Mouse (Mus musculus): ENCODE results near the gene Vmac. TPM values are rescaled to one million over a fixed set of nuclear protein-coding genes. Genes with fewer than 3 reads are reported as not detected.
A peak's percentile ranks its signal among the peaks of the same experiment; 100 is the strongest.

Vmac gene
- polyA plus RNA-seq, 1 experiment from 2014 or later, result 3.3 TPM

DNA sequence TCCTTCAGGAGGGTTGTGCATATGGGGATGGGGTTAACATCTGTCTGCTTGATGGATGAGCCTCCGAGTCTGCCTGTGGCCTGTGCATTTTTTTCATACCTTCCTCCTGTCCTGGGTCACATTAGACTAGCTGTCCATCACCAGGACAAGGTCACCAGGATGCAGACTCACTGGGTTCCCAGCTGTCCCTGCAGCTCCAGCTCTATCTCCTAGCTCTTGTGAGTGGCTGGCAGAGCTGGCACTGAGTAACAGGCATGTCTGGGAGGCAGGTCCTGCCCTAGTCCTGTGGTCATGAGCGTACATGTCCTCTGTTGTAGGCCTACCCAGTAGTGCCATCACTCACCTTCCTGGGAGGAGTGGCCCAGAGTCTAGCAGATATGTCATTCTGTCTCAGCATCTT is 17.4 kb downstream of the Vmac start:
- WGBS (ENCODE audit: insufficient replicate concordance), result 85% methylated on average over 2 of the region's 2 CpGs
- TF ChIP-seq CTCF (IDR thresholded peaks at IDR 0.05; ENCODE audit: low read depth) (no peak), EP300 (IDR thresholded peaks at IDR 0.05; ENCODE audit: low read depth) (no peak)
- peaks cover 90% of the 10 kb centered on the region for H3K36me3 ChIP-seq (replicated peaks; ENCODE audit: insufficient read depth, low read length)
- ATAC-seq (no peak), DNase-seq (no peak)
- H3K27ac ChIP-seq (ENCODE audit: low read depth), result no peak overlapping the region
- H3K4me1 ChIP-seq (ENCODE audit: insufficient read depth), result no peaks in the 10 kb centered on the region
- no peak overlapping the region for H3K4me3 ChIP-seq (ENCODE audit: low read depth, low read length)
- no peaks in the 10 kb centered on the region for H3K9me3 ChIP-seq (ENCODE audit: low read length)
- H3K4me2 ChIP-seq (ENCODE audit: low read depth, low read length), result no peak overlapping the region
- no peaks in the 10 kb centered on the region for H3K27me3 ChIP-seq (ENCODE audit: insufficient read depth, low read length)
- H3K9ac ChIP-seq (replicated peaks), result no peak overlapping the region

DNA sequence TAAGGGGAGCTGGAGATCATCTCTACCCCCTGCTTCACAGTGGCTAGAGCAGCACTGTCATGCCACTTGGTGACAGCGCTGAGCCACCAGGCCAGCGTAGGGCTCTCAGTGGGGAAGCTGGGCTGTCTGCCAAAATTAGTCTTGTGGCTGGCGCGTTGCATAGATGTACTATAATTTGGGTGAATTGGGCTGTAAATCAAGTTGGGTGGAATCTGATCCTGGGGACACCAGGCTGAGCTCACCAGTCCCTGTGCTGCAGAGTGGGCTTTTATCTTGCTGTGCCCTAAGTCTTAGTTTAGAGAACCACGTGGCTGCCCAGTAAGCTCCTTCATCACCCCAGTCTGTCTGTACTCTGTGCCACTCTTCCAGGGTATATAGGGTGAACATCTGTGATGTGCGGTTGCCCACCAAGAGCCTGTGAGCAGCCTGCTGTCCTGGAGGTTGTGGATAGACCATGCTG is 23.9 kb downstream of the Vmac start:
- Histone ChIP-seq H3K9ac (replicated peaks) (no peak overlapping the region), H3K4me2 (ENCODE audit: low read depth, low read length) (no peak overlapping the region), H3K4me3 (ENCODE audit: low read depth, low read length) (no peak overlapping the region), H3K36me3 (replicated peaks; ENCODE audit: insufficient read depth, low read length) (peaks cover 82% of the 10 kb centered on the region), H3K4me1 (ENCODE audit: insufficient read depth) (no peaks in the 10 kb centered on the region; the same call in 1 of the 2 replicates), H3K9me3 (ENCODE audit: low read length) (no peaks in the 10 kb centered on the region), H3K27ac (ENCODE audit: low read depth) (no peak overlapping the region), H3K27me3 (ENCODE audit: insufficient read depth, low read length) (no peaks in the 10 kb centered on the region)
- ATAC-seq (0 out of 2 replicates have a peak, but pooled peaks have one; percentile 17), DNase-seq (no peak)
- TF ChIP-seq EP300 (IDR thresholded peaks at IDR 0.05; ENCODE audit: low read depth) (no peak), CTCF (IDR thresholded peaks at IDR 0.05; ENCODE audit: low read depth) (0 out of 2 replicates have a peak, but pooled peaks have one; percentile 15)
- 55% methylated on average over 6 of the region's 6 CpGs for WGBS (ENCODE audit: insufficient replicate concordance)

DNA sequence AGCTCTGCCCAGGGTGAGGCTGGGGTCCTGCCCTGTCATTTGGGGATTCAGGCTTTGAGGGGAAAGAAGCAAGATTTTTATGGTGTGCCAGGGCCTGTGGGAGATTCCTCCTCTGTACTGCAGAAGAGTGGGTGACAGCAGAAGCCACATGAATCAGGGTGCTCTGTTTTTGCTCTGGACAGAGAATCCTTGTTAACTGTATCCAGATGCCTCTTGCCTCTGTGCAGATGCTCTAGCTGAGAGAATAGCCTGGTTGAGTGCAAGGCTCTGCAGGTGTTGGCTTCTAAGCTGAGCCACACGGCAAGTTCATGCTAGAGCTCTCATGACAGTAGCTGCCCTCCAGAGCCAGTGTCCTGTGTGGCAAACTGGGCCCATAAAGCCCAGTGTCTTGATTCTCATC is 24.4 kb downstream of the Vmac start:
- ATAC-seq (no peak), DNase-seq (no peak)
- peaks cover 4% of the 10 kb centered on the region; the same call in 1 of the 2 replicates for H3K4me1 ChIP-seq (ENCODE audit: insufficient read depth)
- 0 out of 2 replicates have a peak overlapping the region, but pooled peaks have one; percentile 16 for H3K9ac ChIP-seq (replicated peaks)
- no peaks in the 10 kb centered on the region for H3K9me3 ChIP-seq (ENCODE audit: low read length)
- peaks cover 77% of the 10 kb centered on the region for H3K36me3 ChIP-seq (replicated peaks; ENCODE audit: insufficient read depth, low read length)
- H3K27ac ChIP-seq (ENCODE audit: low read depth), result no peak overlapping the region
- no peaks in the 10 kb centered on the region for H3K27me3 ChIP-seq (ENCODE audit: insufficient read depth, low read length)
- H3K4me2 ChIP-seq (ENCODE audit: low read depth, low read length), result no peak overlapping the region
- WGBS (ENCODE audit: insufficient replicate concordance), result 59% methylated on average over 1 of the region's 1 CpGs
- no peak overlapping the region for H3K4me3 ChIP-seq (ENCODE audit: low read depth, low read length)
- no peak for TF ChIP-seq EP300 (IDR thresholded peaks at IDR 0.05; ENCODE audit: low read depth)
- no peak for TF ChIP-seq CTCF (IDR thresholded peaks at IDR 0.05; ENCODE audit: low read depth)

DNA sequence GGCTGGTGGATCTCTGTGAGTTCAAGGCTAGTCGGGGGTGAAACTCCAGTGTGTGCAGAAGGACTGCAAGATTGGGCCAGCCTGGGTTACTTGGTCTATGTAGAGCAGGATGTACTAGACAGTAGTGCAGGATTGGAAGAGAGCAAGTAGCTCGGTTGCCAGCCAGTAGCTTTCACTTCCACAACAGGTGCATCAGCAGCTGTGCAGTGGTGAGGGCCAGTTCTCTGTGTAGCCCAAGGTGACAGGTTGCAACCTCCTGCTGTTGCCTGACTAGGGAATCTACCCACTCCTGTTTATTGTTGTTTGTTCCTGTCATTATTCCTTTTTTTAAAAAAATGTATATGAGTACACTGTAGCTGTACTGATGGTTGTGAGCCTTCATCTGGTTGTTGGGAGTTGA is 29.1 kb downstream of the Vmac start:
- Histone ChIP-seq H3K4me3 (ENCODE audit: low read depth, low read length) (no peak overlapping the region), H3K4me1 (ENCODE audit: insufficient read depth) (peaks cover 11% of the 10 kb centered on the region), H3K36me3 (replicated peaks; ENCODE audit: insufficient read depth, low read length) (peaks cover 68% of the 10 kb centered on the region), H3K4me2 (ENCODE audit: low read depth, low read length) (no peak overlapping the region), H3K27ac (ENCODE audit: low read depth) (no peak overlapping the region), H3K9me3 (ENCODE audit: low read length) (no peaks in the 10 kb centered on the region), H3K9ac (replicated peaks) (no peak overlapping the region), H3K27me3 (ENCODE audit: insufficient read depth, low read length) (no peaks in the 10 kb centered on the region)
- DNase-seq (no peak), ATAC-seq (no peak)
- TF ChIP-seq EP300 (IDR thresholded peaks at IDR 0.05; ENCODE audit: low read depth) (no peak), CTCF (IDR thresholded peaks at IDR 0.05; ENCODE audit: low read depth) (no peak)
- WGBS (ENCODE audit: insufficient replicate concordance), result 75% methylated on average over 2 of the region's 2 CpGs

DNA sequence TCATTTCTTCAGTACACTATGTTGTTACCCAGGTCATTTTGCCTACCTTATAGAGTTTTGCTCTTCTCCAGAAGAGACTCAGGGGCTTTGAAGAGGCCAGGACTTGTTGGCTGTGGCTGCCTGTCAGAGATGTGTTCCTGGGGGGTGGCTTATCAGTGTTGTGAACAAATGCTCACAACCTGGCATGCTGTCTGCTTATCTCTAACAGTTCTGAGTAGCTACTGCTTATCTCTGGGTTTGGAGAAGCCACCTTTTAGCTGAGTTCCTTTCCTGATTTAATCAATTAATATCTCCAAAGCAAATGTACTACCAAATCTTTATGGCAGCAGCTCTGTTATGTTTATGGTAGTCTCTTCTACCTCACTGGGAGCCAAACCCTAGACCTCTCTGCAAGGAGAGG is 29.8 kb downstream of the Vmac start:
- Histone ChIP-seq H3K4me3 (ENCODE audit: low read depth, low read length) (no peak overlapping the region), H3K9ac (replicated peaks) (no peak overlapping the region)

DNA sequence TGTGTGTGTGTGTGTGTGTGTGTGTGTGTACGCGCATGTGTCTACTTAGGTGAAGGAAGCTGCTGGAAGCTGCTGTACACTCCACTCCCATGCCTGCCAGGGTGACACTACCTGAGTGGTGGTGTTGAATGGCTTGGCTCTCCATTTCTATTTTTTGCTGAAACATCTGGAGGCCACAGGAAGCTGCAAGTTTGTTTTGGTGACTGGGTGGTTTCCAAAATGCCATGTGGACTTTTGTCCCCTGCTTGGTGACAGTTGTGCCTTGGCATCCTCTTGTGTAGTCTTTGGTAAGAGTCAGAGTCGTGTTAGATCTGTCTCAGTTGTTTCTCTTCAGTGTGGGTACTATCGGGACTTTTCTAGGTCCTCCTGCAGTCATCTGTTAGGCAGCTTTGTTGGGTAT is 31.0 kb downstream of the Vmac start:
- ATAC-seq, result no peak
- Histone ChIP-seq H3K4me3 (ENCODE audit: low read depth, low read length) (no peak overlapping the region), H3K4me2 (ENCODE audit: low read depth, low read length) (no peak overlapping the region), H3K27me3 (ENCODE audit: insufficient read depth, low read length) (no peaks in the 10 kb centered on the region), H3K36me3 (replicated peaks; ENCODE audit: insufficient read depth, low read length) (peaks cover 59% of the 10 kb centered on the region), H3K9me3 (ENCODE audit: low read length) (no peaks in the 10 kb centered on the region), H3K4me1 (ENCODE audit: insufficient read depth) (peaks cover 14% of the 10 kb centered on the region), H3K27ac (ENCODE audit: low read depth) (no peak overlapping the region), H3K9ac (replicated peaks) (no peak overlapping the region)
- 72% methylated on average over 4 of the region's 4 CpGs for WGBS (ENCODE audit: insufficient replicate concordance)
- TF ChIP-seq CTCF (IDR thresholded peaks at IDR 0.05; ENCODE audit: low read depth) (no peak), EP300 (IDR thresholded peaks at IDR 0.05; ENCODE audit: low read depth) (no peak)
- DNase-seq, result no peak

More for the DNA sequence above, 29.8 kb downstream of the Vmac start:
- peak; percentile 87 for ATAC-seq
- H3K36me3 ChIP-seq (replicated peaks; ENCODE audit: insufficient read depth, low read length), result peaks cover 63% of the 10 kb centered on the region
- H3K27ac ChIP-seq (ENCODE audit: low read depth), result peak overlapping the region; percentile 55
- no peaks in the 10 kb centered on the region for H3K9me3 ChIP-seq (ENCODE audit: low read length)
- H3K4me2 ChIP-seq (ENCODE audit: low read depth, low read length), result no peak overlapping the region
- H3K4me1 ChIP-seq (ENCODE audit: insufficient read depth), result peaks cover 11% of the 10 kb centered on the region
- DNase-seq, result no peak
- no peaks in the 10 kb centered on the region for H3K27me3 ChIP-seq (ENCODE audit: insufficient read depth, low read length)
- TF ChIP-seq CTCF (IDR thresholded peaks at IDR 0.05; ENCODE audit: low read depth) (no peak), EP300 (IDR thresholded peaks at IDR 0.05; ENCODE audit: low read depth) (peak; percentile 98)

DNA sequence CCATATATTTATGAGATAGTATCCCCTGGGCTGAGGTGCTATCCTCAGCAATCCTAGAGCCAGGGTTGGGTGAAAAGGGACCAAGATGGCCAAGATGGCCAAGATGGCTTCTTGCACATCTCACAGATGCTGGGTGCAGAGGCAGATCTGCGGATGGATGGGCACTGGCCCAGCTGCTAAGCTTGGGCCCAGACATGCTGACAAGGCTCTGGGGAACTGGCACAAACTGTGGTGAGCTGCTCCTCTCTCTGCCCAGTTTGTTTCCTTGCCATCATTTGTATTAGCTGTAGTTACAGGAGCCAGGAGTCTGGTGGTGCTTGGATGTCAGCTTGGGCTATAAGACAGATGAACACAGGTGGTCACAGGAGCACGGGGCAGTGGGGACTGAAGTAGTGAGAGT is 33.2 kb downstream of the Vmac start:
- Histone ChIP-seq H3K4me2 (ENCODE audit: low read depth, low read length) (no peak overlapping the region), H3K27ac (ENCODE audit: low read depth) (no peak overlapping the region), H3K36me3 (replicated peaks; ENCODE audit: insufficient read depth, low read length) (peaks cover 49% of the 10 kb centered on the region), H3K4me3 (ENCODE audit: low read depth, low read length) (no peak overlapping the region), H3K9me3 (ENCODE audit: low read length) (no peaks in the 10 kb centered on the region), H3K9ac (replicated peaks) (no peak overlapping the region), H3K27me3 (ENCODE audit: insufficient read depth, low read length) (no peaks in the 10 kb centered on the region), H3K4me1 (ENCODE audit: insufficient read depth) (peaks cover 14% of the 10 kb centered on the region)
- ATAC-seq (no peak), DNase-seq (no peak)
- TF ChIP-seq CTCF (IDR thresholded peaks at IDR 0.05; ENCODE audit: low read depth) (no peak), EP300 (IDR thresholded peaks at IDR 0.05; ENCODE audit: low read depth) (no peak)
- WGBS (ENCODE audit: insufficient replicate concordance), result 84% methylated on average over 2 of the region's 2 CpGs

Data from liver, postnatal 0 days (tissue).